Mouse (Mus musculus): Measurements from ENCODE around the gene Neu3. TPM values are rescaled to one million over a fixed set of nuclear protein-coding genes. Genes with fewer than 3 reads are reported as not detected.

Gene Neu3
- polyA plus RNA-seq, 1 experiment from 2014 or later = 3.6 TPM

DNA sequence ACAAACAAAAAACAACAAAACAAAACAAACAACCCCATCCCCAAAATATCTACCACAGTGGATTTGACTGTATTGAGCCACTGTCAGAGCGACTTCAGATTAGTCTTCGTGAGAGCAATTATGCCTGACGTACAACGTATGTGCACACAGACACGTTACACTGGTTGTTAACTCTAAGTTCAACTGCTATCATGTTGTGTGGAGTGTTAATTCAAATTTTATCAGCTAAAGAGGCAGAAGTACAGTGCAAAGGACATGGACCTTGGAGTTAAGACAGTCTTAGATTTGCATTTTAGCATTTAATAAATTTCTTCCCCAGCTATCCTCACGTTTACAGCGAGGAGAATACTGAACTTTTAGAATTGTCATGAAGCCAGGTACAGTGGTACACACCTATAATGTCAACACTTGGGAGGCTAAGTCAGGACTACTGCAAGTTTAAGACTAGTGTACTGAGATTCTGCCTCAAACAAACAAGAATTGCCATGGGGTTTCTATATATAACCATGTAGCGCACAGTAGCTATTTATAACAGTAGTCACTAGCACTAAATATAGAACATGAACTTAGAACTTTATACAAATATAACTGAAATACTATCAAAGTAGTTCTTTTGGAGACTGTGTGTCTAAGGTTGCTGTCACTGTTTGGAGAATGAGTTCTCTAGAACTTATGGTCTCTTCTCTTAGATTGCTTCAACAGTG lies 17.5 kb upstream of the Neu3 start:
- H3K9ac ChIP-seq (ENCODE audit: low read length) = no peak overlapping the region
- H3K4me2 ChIP-seq (ENCODE audit: low read length) = no peak overlapping the region
- no peak for DNase-seq (ENCODE audit: low spot score)
- 96% methylated on average over 8 of the region's 8 CpGs for WGBS
- peaks cover 82% of the 10 kb centered on the region for H3K36me3 ChIP-seq (ENCODE audit: control insufficient read depth, insufficient read depth, low read length)
- H3K4me3 ChIP-seq (ENCODE audit: low read depth, low read length) = no peak overlapping the region
- no peaks in the 10 kb centered on the region for H3K9me3 ChIP-seq (ENCODE audit: control insufficient read depth, low read length)
- H3K4me1 ChIP-seq (replicated peaks; ENCODE audit: control insufficient read depth, insufficient read depth, low read length) = no peaks in the 10 kb centered on the region
- no peak for ATAC-seq (replicated peaks; ENCODE audit: low FRiP score, low TSS enrichment, low read depth)
- H3K27me3 ChIP-seq (replicated peaks; ENCODE audit: control insufficient read depth, insufficient read depth, low read length) = no peaks in the 10 kb centered on the region
- H3K27ac ChIP-seq (ENCODE audit: low read depth) = no peak overlapping the region

DNA sequence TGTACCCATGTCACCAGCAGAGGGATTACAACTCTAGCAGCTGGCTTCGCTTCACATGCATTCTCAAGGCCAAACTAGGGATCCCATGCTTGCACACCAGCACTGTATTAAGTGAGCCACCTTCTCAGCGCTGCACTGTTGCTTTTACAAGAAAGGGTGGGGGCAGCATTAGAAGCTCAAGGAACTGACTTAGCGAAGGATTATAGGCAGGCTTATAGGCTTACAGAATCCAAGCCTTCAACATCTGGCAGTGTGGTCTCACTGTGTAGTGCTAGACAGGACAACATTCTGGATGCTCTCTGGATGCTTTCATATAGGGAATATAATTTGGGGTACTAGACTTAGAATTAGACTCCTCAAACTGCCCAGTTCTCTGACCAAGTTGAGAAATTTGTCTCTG lies 10.0 kb upstream of the Neu3 start:
- WGBS = 90% methylated on average over 3 of the region's 3 CpGs
- DNase-seq (ENCODE audit: low spot score) (no peak), ATAC-seq (replicated peaks; ENCODE audit: low FRiP score, low TSS enrichment, low read depth) (no peak)
- Histone ChIP-seq H3K4me1 (replicated peaks; ENCODE audit: control insufficient read depth, insufficient read depth, low read length) (0 out of 2 replicates have a peak, but pooled peaks cover 10% of the 10 kb centered on the region), H3K27ac (ENCODE audit: low read depth) (0 out of 2 replicates have a peak overlapping the region, but pooled peaks have one; percentile 22), H3K27me3 (replicated peaks; ENCODE audit: control insufficient read depth, insufficient read depth, low read length) (no peaks in the 10 kb centered on the region), H3K4me3 (ENCODE audit: low read depth, low read length) (no peak overlapping the region), H3K9ac (ENCODE audit: low read length) (no peak overlapping the region), H3K36me3 (ENCODE audit: control insufficient read depth, insufficient read depth, low read length) (peaks cover 67% of the 10 kb centered on the region), H3K4me2 (ENCODE audit: low read length) (no peak overlapping the region), H3K9me3 (ENCODE audit: control insufficient read depth, low read length) (no peaks in the 10 kb centered on the region)

DNA sequence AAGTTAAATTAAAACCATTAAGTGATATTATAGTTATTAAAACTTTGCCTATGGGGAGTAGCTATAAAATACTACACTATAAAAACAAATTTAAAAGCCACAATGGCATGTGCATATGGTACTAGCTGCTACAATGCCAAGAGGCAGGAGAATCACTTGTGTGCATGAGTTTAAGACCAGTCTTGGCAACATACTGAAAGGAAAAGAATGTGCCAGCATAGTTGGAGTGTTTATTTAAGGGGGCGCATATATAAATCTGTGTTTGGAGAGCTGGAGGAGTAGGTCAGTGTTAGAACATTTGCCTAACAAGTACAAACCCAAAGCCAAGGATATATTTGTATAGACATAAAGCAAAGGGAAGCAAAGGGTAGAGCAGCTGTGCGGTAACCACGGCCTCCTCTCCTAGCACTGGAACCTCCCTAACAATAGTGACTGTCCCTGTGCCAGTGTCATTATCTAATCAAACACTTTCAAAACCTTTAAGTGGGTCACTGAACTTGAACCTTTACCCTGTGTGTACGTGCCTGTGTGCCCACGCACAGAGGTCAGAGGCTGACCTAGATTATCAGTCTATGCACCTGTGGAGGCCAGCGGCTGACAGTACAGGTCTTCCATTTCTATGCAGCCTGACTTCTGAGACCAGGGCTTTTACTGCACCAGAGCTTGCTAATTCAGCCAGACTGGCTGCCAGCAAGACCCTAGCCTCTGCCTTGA lies 9.3 kb upstream of the Neu3 start:
- WGBS = 58% methylated on average over 6 of the region's 6 CpGs
- Histone ChIP-seq H3K4me3 (ENCODE audit: low read depth, low read length) (no peak overlapping the region), H3K27me3 (replicated peaks; ENCODE audit: control insufficient read depth, insufficient read depth, low read length) (no peaks in the 10 kb centered on the region), H3K36me3 (ENCODE audit: control insufficient read depth, insufficient read depth, low read length) (peaks cover 60% of the 10 kb centered on the region), H3K4me1 (replicated peaks; ENCODE audit: control insufficient read depth, insufficient read depth, low read length) (0 out of 2 replicates have a peak, but pooled peaks cover 10% of the 10 kb centered on the region), H3K4me2 (ENCODE audit: low read length) (no peak overlapping the region), H3K9me3 (ENCODE audit: control insufficient read depth, low read length) (no peaks in the 10 kb centered on the region), H3K9ac (ENCODE audit: low read length) (no peak overlapping the region), H3K27ac (ENCODE audit: low read depth) (0 out of 2 replicates have a peak overlapping the region, but pooled peaks have one; percentile 22)
- ATAC-seq (replicated peaks; ENCODE audit: low FRiP score, low TSS enrichment, low read depth) (no peak), DNase-seq (ENCODE audit: low spot score) (no peak)

DNA sequence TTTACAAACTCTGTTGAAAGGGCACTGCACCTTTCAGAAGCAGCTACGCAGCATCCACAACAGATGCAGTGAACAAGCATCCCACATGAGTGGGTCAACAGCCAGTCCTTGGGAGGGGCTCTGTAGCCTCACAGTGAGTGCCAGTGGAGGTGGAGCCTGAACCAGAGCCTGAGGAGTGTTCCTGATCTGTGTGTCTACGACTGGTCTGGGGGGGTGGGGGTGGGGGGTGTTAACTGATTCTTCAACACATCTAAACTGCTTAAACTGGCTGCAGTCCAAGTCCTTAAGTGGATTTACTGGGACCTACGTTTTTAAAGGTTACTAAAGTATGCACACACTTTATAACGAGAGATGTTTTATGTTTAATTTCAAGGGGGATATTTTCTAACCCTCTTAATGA lies 8.6 kb upstream of the Neu3 start:
- Histone ChIP-seq H3K36me3 (ENCODE audit: control insufficient read depth, insufficient read depth, low read length) (peaks cover 52% of the 10 kb centered on the region), H3K4me1 (replicated peaks; ENCODE audit: control insufficient read depth, insufficient read depth, low read length) (0 out of 2 replicates have a peak, but pooled peaks cover 10% of the 10 kb centered on the region), H3K27me3 (replicated peaks; ENCODE audit: control insufficient read depth, insufficient read depth, low read length) (no peaks in the 10 kb centered on the region), H3K27ac (ENCODE audit: low read depth) (no peak overlapping the region), H3K4me3 (ENCODE audit: low read depth, low read length) (no peak overlapping the region), H3K4me2 (ENCODE audit: low read length) (no peak overlapping the region), H3K9me3 (ENCODE audit: control insufficient read depth, low read length) (no peaks in the 10 kb centered on the region), H3K9ac (ENCODE audit: low read length) (no peak overlapping the region)
- ATAC-seq (replicated peaks; ENCODE audit: low FRiP score, low TSS enrichment, low read depth) (no peak), DNase-seq (ENCODE audit: low spot score) (no peak)
- 52% methylated on average over 4 of the region's 4 CpGs for WGBS

DNA sequence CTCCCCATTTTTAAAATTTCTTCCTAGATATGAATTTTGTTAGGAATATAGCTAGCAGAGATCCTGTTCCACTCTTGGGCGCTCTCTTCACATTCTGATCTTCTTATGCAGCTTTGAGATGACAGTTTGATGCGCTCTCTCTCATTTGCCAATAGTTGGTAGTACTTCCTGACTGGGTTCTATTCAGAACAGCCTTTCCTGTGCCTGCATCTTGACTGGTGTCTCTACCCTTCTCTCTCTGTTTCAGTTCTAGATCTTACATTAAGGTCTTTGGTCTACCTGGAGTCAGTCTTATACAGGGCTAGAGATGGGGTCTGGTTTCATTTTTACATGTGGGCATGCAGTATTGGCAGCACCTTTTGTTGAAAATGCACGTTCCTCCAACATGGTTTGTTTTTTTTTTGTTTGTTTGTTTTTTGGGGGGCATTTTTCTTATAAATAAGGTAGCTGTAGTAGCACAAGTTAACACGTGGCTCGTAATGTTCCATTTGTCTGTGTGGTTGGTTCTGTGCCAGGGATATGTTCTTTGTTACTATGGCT lies 6.2 kb upstream of the Neu3 start:
- Histone ChIP-seq H3K4me3 (ENCODE audit: low read depth, low read length) (no peak overlapping the region), H3K4me2 (ENCODE audit: low read length) (no peak overlapping the region), H3K36me3 (ENCODE audit: control insufficient read depth, insufficient read depth, low read length) (peaks cover 30% of the 10 kb centered on the region), H3K9ac (ENCODE audit: low read length) (no peak overlapping the region), H3K4me1 (replicated peaks; ENCODE audit: control insufficient read depth, insufficient read depth, low read length) (0 out of 2 replicates have a peak, but pooled peaks cover 10% of the 10 kb centered on the region), H3K27me3 (replicated peaks; ENCODE audit: control insufficient read depth, insufficient read depth, low read length) (no peaks in the 10 kb centered on the region), H3K27ac (ENCODE audit: low read depth) (no peak overlapping the region), H3K9me3 (ENCODE audit: control insufficient read depth, low read length) (no peaks in the 10 kb centered on the region)
- WGBS = 88% methylated on average over 5 of the region's 5 CpGs
- no peak for ATAC-seq (replicated peaks; ENCODE audit: low FRiP score, low TSS enrichment, low read depth)
- DNase-seq (ENCODE audit: low spot score) = no peak

DNA sequence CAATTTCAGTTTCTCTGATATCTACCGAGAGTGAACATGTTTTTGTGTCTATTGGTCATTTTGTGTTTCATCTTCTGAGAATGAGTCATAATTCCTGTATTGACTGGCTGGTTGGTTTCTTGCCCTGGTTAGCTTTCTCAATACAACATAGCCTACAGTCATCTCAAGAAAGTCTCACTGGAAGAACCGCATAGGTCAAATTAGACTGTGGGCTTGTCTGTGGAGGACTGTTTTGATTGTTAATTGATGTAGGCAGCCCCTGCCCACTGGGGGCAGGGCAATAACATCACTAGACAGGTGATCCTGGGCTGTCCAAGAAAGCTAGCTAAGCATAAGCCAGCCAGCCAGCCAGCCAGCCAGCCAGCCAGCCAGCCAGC lies 5.6 kb upstream of the Neu3 start:
- no peak for DNase-seq (ENCODE audit: low spot score)
- Histone ChIP-seq H3K9ac (ENCODE audit: low read length) (no peak overlapping the region), H3K27me3 (replicated peaks; ENCODE audit: control insufficient read depth, insufficient read depth, low read length) (no peaks in the 10 kb centered on the region), H3K36me3 (ENCODE audit: control insufficient read depth, insufficient read depth, low read length) (peaks cover 24% of the 10 kb centered on the region), H3K4me3 (ENCODE audit: low read depth, low read length) (no peak overlapping the region), H3K27ac (ENCODE audit: low read depth) (no peak overlapping the region), H3K4me2 (ENCODE audit: low read length) (no peak overlapping the region), H3K4me1 (replicated peaks; ENCODE audit: control insufficient read depth, insufficient read depth, low read length) (0 out of 2 replicates have a peak, but pooled peaks cover 10% of the 10 kb centered on the region), H3K9me3 (ENCODE audit: control insufficient read depth, low read length) (no peaks in the 10 kb centered on the region)
- 92% methylated on average over 2 of the region's 2 CpGs for WGBS
- no peak for ATAC-seq (replicated peaks; ENCODE audit: low FRiP score, low TSS enrichment, low read depth)

DNA sequence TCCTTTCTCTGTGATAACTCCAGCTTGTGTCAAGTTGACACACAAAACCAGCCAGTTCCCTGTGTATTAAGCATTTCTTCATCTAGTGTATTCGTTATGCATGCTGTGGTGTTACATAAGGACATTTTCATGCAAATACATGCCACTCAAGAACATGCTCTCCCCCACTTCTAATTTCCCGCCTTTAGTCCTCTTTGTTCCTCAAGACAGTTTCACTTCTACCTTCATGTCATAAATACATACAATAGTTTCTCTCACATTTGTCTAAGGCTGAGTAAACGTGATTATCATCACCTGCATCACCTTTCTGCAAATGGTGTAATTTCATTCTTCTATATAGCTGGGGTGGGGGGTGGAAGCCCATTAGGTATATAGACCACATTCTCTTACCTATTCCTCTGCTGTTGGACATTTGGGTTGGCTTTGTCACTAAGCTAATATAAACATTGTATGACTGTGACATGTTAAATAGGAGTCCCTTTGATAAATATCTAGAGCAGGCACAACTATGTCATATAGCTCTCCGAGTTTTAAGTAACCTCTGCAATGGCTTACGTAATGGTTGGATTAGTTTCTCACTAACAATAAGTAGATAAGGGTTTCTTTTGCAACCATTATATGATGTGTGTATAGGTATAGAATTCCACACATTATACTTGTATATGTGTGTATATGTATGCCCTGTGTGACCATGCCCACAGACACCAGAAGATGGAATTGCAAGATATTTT lies 5.1 kb upstream of the Neu3 start:
- ATAC-seq (replicated peaks; ENCODE audit: low FRiP score, low TSS enrichment, low read depth) = no peak
- peaks cover 19% of the 10 kb centered on the region for H3K36me3 ChIP-seq (ENCODE audit: control insufficient read depth, insufficient read depth, low read length)
- H3K4me2 ChIP-seq (ENCODE audit: low read length) = no peak overlapping the region
- H3K9me3 ChIP-seq (ENCODE audit: control insufficient read depth, low read length) = no peaks in the 10 kb centered on the region
- 0 out of 2 replicates have a peak, but pooled peaks cover 9% of the 10 kb centered on the region for H3K4me1 ChIP-seq (replicated peaks; ENCODE audit: control insufficient read depth, insufficient read depth, low read length)
- H3K27me3 ChIP-seq (replicated peaks; ENCODE audit: control insufficient read depth, insufficient read depth, low read length) = no peaks in the 10 kb centered on the region
- DNase-seq (ENCODE audit: low spot score) = no peak
- WGBS = 82% methylated on average over 5 of the region's 5 CpGs
- H3K27ac ChIP-seq (ENCODE audit: low read depth) = no peak overlapping the region
- no peak overlapping the region for H3K4me3 ChIP-seq (ENCODE audit: low read depth, low read length)
- H3K9ac ChIP-seq (ENCODE audit: low read length) = no peak overlapping the region

DNA sequence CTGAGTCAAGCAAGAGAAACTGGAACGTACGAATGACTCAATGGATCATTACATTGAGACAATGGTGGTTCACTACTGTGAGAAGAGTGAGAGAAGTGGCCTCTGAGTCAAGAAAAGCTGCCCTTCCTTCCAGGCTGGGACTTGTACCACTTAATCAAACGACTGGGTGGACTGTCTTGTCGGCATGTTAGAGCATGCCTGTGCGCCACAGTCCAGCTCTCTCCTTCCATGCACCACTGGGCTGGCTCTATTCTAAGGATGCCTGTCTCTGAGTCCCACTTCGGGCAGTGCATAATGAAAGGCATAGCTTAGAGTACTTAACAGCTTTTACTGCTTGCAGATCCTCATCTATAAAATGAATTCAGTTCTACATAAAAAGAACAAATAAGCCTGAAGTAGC lies 2.1 kb downstream of the Neu3 start:
- ATAC-seq (replicated peaks; ENCODE audit: low FRiP score, low TSS enrichment, low read depth) (no peak), DNase-seq (ENCODE audit: low spot score) (no peak)
- Histone ChIP-seq H3K4me3 (ENCODE audit: low read depth, low read length) (no peak overlapping the region), H3K36me3 (ENCODE audit: control insufficient read depth, insufficient read depth, low read length) (no peaks in the 10 kb centered on the region), H3K4me1 (replicated peaks; ENCODE audit: control insufficient read depth, insufficient read depth, low read length) (no peaks in the 10 kb centered on the region), H3K9me3 (ENCODE audit: control insufficient read depth, low read length) (no peaks in the 10 kb centered on the region), H3K9ac (ENCODE audit: low read length) (no peak overlapping the region), H3K4me2 (ENCODE audit: low read length) (no peak overlapping the region), H3K27me3 (replicated peaks; ENCODE audit: control insufficient read depth, insufficient read depth, low read length) (no peaks in the 10 kb centered on the region), H3K27ac (ENCODE audit: low read depth) (no peak overlapping the region)
- WGBS = 74% methylated on average over 6 of the region's 6 CpGs
